Mouse (Mus musculus): Measurements from ENCODE around the gene Frmd5.

- TF ChIP-seq CTCF (conservative IDR thresholded peaks at IDR 0.05; ENCODE audit: insufficient read depth, insufficient read length, low read depth, low read length) (no peak), POLR2A (IDR thresholded peaks at IDR 0.05; ENCODE audit: low read depth, low read length) (no peak)
These were observed 298.9 kb downstream of the Frmd5 start for GRCm38 (mm10) chr2:121507951-121508330.
